Mouse (Mus musculus) CD4-positive naive resting alpha-beta T cell, adult 76 days (primary cell): ENCODE measurements around the gene Ppm1e. TPM values are rescaled to one million over a fixed set of nuclear protein-coding genes. Genes with fewer than 3 reads are reported as not detected.

Experiments used
- total RNA-seq: library from RNA; stranded (reverse); gene quantifications from one replicate; pipeline ENCODE4 v1.2.4, GENCODE M21; 2023

The Ppm1e gene
- 0.79 TPM for total RNA-seq

GRCm38 (mm10) chr11:87358331-87359261 is at the start of gene Ppm1e:
TSS of gene Ppm1e (minus strand) at chr11:87359023.

GRCm38 (mm10) chr11:87404876-87405275 is 46.1 kb upstream of the Ppm1e start, which contains the start of the genes Rad51c and Tex14:
TSS of gene Rad51c (minus strand) at chr11:87404954.
TSS of gene Tex14 (plus strand) at chr11:87405065.

Other genes starting within 250 kb of the Ppm1e start
- gene Ska2, start 249.8 kb downstream of the Ppm1e start, total RNA-seq = 4.4 TPM
- gene Trim37, start 231.9 kb downstream of the Ppm1e start, total RNA-seq = 7.7 TPM
- gene Rad51c, start 45.9 kb upstream of the Ppm1e start, total RNA-seq = 2.1 TPM
- 0.29 TPM for gene Tex14, start 46.0 kb upstream of the Ppm1e start, total RNA-seq
- not detected for gene Gm11492, start 207.6 kb upstream of the Ppm1e start, total RNA-seq
- 4.5 TPM for gene Sept4, start 209.9 kb upstream of the Ppm1e start, total RNA-seq
- gene Mtmr4, start 233.1 kb upstream of the Ppm1e start, total RNA-seq = 21.4 TPM